Mouse (Mus musculus): ENCODE data around the gene Rnf39.
A peak's percentile ranks its signal among the peaks of the same experiment; 100 is the strongest.

Gene Rnf39

GRCm38 (mm10) chr17:36942791-36943471 lies at the start of gene Rnf39:
Rnf39 (plus strand) TSS chr17:36942918.
- no peak for DNase-seq (ENCODE audit: low read depth)

GRCm38 (mm10) chr17:36893387-36893786 lies 49.3 kb upstream of the Rnf39 start:
- no peak for DNase-seq (ENCODE audit: low read depth)

GRCm38 (mm10) chr17:36896583-36896982 lies 46.1 kb upstream of the Rnf39 start:
- peak; percentile 81 for DNase-seq (ENCODE audit: low read depth)

GRCm38 (mm10) chr17:36897065-36897464 lies 45.7 kb upstream of the Rnf39 start:
- DNase-seq (ENCODE audit: low read depth), result no peak

- no peak for DNase-seq (ENCODE audit: low read depth)
Observed at GRCm38 (mm10) chr17:36897552-36898205, 45.0 kb upstream of the Rnf39 start, which contains the start of gene Trim31. Trim31 (plus strand) TSS chr17:36898118.

GRCm38 (mm10) chr17:36899376-36899775 lies 43.3 kb upstream of the Rnf39 start:
- DNase-seq (ENCODE audit: low read depth), result no peak

GRCm38 (mm10) chr17:36900001-36900400 lies 42.7 kb upstream of the Rnf39 start:
- DNase-seq (ENCODE audit: low read depth), result no peak

GRCm38 (mm10) chr17:36900691-36901090 lies 42.0 kb upstream of the Rnf39 start:
- no peak for DNase-seq (ENCODE audit: low read depth)

- DNase-seq (ENCODE audit: low read depth), result peak; percentile 34
Observed at GRCm38 (mm10) chr17:36903651-36904050, 39.1 kb upstream of the Rnf39 start.

GRCm38 (mm10) chr17:36908235-36908634 lies 34.5 kb upstream of the Rnf39 start:
- peak; percentile 56 for DNase-seq (ENCODE audit: low read depth)

GRCm38 (mm10) chr17:36909802-36910201 lies 32.9 kb upstream of the Rnf39 start:
- DNase-seq (ENCODE audit: low read depth), result no peak

GRCm38 (mm10) chr17:36912031-36912430 lies 30.7 kb upstream of the Rnf39 start:
- no peak for DNase-seq (ENCODE audit: low read depth)

- peak; percentile 91 for DNase-seq (ENCODE audit: low read depth)
Observed at GRCm38 (mm10) chr17:36914108-36914507, 28.6 kb upstream of the Rnf39 start.

GRCm38 (mm10) chr17:36915076-36915475 lies 27.6 kb upstream of the Rnf39 start:
- peak; percentile 85 for DNase-seq (ENCODE audit: low read depth)

- DNase-seq (ENCODE audit: low read depth), result no peak
Observed at GRCm38 (mm10) chr17:36920239-36920638, 22.5 kb upstream of the Rnf39 start.

GRCm38 (mm10) chr17:36922715-36923114 lies 20.0 kb upstream of the Rnf39 start:
- DNase-seq (ENCODE audit: low read depth), result no peak

GRCm38 (mm10) chr17:36923491-36923890 lies 19.2 kb upstream of the Rnf39 start:
- no peak for DNase-seq (ENCODE audit: low read depth)

GRCm38 (mm10) chr17:36927496-36928120 lies 15.1 kb upstream of the Rnf39 start:
- no peak for DNase-seq (ENCODE audit: low read depth)

- no peak for DNase-seq (ENCODE audit: low read depth)
Observed at GRCm38 (mm10) chr17:36929236-36929932, 13.3 kb upstream of the Rnf39 start.

- DNase-seq (ENCODE audit: low read depth), result no peak
Observed at GRCm38 (mm10) chr17:36930233-36930632, 12.5 kb upstream of the Rnf39 start.

GRCm38 (mm10) chr17:36931130-36931529 lies 11.6 kb upstream of the Rnf39 start:
- DNase-seq (ENCODE audit: low read depth), result peak; percentile 15

- peak; percentile 85 for DNase-seq (ENCODE audit: low read depth)
Observed at GRCm38 (mm10) chr17:36931806-36932205, 10.9 kb upstream of the Rnf39 start.

Measured in NIH3T3 (cell line).